Mouse (Mus musculus) v-Abl transformed pro-B cells (cell line): ENCODE results near the gene Tsga10.
"Not testable (repeated sequence)": the region's sequence is repeated elsewhere in the genome, so short reads cannot be mapped to it uniquely, and the experiment has no call there.

Source experiments
- in situ Hi-C, 2 experiments: fragments of 400-800 bp; cut with MboI; formaldehyde crosslinking; loops; one replicate each; pipeline ENCODE4 v1.15.1; 2025; ENCODE audit not compliant: unreplicated experiment in 2 of 2

Gene Tsga10

DNA sequence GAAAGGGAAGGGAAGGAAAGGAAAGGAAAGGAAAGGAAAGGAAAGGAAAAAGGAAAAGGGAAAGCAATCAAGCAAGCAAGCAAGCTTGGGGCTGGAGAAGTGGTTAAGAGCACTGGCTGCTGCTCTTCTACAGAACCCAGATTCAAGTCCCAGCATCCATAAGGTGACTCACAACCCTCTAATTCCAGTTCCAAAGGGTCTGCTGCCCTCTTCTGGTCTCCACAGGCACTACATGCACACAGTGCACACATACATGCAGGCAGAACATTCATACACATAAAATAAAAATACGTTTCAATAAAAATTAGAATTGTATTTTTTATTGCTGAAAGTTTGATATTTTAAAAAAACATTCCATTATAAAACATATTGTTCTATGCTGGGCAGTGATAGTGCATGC is 827 bp upstream of the Tsga10 start:
- in situ Hi-C loops, result loop anchor here (5.0 to 25.0 kb wide), 6 partner anchors 192 to 1155 kb away; partner anchors contain the start of genes 4933424G06Rik (in 1 of the 2) and Actr1b (in 1 of the 2)

DNA sequence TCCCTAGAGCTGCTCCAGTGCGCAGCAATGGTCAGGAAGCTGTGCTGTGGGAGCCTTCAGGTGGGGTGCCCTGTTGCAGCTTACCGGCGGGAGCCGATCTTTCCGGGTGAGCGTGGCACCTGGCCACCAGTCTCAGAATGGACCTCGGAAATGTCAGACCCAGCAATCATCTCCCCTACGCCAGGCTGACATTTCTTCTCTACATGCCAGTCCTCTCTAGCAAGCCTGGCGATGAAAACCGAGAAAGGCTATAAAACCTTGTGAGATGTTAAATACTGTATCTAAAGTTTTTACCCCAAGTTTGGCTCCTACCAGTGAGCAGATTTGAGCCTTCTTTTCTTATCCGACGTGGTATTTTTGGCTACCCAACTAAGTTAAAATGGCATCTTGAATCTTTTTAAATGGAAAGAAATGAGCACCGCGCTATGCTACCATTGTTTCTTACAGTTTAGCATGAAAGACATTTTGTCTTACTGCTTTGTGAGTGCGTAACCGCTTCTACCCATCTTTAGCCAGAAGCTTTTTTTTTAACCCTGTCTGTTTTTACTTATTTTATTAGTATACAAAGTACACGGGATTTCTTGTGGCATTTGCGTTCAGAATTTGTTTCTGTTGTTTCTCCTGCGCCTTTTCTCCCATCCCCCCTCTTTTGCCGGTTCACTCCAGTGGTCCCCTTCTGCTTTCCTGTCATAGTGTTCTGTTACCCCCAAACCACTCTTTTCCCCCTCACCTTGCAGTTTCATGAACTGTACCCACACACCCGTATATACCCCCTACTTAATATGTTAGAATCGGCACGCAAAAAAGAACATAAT is 621 bp downstream of the Tsga10 start:
- in situ Hi-C loops, result loop anchor here (5.0 to 25.0 kb wide), 6 partner anchors 191 to 1153 kb away; partner anchors contain the start of genes 4933424G06Rik (in 1 of the 2) and Actr1b (in 1 of the 2)

DNA sequence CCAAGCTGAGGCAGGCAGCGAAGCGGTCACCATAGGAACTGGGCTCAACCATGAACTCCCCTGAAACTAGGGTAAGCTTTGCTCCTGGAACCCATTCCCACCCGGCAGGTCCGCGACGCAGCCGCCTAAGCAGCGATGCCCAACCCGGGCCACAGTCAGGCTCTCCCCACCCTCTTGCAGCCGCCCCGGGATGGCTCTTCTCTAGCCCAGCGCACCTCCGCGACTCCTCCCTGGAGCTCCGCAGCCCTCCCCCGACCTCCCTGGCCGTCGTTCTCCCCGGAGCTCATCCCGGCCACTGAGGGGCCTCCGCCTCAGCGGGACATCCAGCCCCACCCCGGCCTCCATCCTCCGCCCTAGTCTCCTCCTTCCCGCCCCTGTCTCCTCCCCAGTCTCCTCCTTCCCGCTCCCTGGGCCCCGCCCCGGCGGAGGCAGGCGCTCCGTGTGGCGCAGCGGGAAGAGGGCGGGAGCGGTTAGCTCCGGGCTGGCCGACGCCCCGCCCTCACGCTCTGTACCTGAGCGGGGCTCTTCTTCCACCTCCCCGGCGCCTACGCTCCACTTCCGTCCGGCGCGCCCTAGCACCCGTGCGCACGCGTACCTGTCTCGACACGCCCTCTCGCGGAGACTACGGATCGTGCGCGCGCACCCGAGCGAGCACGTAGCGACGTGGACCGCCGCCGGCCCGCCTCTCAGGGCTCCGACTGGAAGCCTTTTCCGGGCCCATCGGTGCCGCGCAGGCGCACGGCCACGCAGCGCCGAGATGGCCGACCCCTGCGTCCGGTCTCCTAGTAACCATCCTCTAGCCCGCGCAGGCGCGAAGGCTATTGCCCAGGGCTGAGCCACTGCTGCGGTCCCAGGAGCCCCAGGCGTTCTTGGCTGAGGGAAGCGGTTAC is 1.5 kb downstream of the Tsga10 start:
- in situ Hi-C loops, result loop anchor here (5.0 to 25.0 kb wide), 7 partner anchors 182 to 1152 kb away; partner anchors contain the start of genes 4933424G06Rik (in 1 of the 2) and Actr1b (in 1 of the 2)

DNA sequence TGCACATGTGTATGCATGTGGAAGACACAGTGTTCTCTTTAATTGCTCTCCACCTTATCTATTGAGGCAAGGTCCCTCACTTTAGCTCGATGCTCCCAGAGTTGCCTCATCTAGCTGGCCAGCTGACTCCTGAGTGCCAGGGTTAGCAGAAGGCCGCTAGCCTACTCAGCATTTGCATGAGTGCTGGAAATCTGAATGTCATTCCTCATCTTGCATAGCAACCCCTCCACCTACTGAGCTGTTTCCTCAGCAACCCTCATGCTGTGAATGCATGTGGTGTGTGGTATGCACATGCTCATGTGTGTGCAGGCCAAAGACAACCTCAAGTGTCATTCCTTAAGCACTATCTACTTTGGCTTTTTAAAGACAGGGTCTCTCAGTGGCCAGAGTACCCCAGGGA is 15.5 kb downstream of the Tsga10 start:
- in situ Hi-C loops, result loop anchor here (25.0 kb wide), 3 partner anchors 388 to 1138 kb away; partner anchors contain the start of genes 4933424G06Rik (in 1 of the 2) and Actr1b (in 1 of the 2)

DNA sequence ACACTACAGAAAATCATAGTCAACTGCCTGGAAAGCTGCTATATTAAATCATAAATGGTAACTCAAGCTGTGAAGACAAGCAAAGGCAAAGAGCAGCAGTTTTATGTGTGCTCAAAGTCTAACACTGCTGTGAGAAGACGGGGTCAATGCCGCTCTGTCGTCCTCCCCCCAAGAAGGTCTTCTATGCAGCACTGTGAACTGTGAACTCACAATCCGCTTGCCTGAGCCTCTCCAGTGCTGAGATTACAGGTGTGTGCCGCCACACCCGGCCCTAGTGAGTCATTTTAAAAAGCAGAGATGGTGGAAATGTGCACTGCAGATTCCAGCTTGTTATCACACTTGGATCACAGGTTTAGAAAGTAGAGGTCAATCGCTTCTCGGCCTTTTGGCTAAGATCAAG is 19.4 kb downstream of the Tsga10 start:
- in situ Hi-C loops, result no loop called here

DNA sequence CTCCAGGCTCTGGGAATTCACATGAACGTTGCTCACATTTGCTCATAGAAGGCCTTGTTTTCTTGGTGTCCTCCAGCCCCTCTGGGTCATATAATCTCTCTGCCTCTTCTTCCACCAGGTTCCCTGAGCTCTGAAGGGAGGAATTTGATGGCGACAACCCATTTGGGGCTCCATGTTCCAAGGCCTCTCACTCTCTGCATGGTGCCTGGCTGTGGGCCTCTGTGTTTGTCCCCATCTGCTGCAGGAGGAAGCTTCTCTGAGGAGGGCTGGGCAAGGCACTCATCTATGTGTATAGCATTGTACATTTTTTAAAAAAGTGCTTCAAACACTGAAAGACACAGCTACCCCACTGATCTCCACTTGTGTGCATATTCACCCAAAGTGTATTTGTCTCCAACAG is 34.5 kb downstream of the Tsga10 start:
- in situ Hi-C loops, result no loop called here

DNA sequence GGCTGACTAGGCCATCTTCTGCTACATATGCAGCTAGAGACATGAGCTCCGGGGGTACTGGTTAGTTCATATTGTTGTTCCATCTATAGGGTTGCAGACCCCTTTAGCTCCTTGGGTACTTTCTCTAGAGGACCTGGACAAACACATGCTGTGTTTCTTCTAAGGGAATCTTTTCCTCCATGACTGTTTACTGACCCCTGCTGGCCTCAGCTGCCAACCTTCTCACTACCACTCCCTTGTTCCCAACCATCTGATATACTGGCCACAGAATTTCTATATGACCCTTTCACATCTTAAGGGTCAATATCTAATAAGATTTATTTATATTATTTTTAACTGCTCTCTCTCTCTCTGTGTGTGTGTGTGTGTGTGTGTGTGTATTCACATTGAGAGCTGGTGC is 63.9 kb downstream of the Tsga10 start:
- in situ Hi-C loops, result not testable (repeated sequence)

DNA sequence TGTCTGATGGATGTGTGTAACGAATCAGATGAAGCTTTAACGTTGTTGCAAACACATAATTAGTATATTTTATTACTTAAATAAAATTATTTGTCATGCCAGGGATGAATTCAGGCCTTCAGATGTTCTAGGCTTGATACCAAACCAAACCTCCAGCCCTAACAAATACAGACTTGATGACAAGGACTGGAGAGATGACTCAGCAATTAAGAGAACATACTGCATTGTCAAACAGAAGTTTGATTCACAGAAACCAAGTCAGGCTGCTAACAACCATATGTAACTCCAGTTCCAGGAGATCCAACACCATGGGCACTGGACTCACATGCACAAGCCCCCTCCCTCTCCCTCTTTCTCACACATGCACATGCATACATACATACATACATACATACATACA is 65.9 kb downstream of the Tsga10 start:
- in situ Hi-C loops, result no loop called here

DNA sequence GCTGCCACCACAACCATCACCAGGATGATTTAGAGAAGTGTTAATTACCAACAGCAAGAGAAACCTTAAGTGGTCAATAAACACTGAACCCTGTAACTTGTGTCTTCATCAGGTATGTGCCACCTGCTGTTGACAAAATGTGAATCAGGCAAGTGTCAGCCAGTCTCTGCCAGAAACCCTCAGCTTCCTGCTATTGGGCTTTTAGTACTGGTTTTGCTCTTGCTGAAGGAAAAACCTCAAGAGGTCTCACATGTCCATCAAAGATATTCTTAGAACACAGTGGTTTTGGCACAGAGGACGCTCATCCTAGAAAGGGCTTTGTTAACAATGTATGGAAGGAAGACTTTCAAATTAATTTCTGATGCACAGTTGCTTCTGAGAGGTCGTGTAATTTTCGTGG is 66.7 kb downstream of the Tsga10 start:
- in situ Hi-C loops, result no loop called here

DNA sequence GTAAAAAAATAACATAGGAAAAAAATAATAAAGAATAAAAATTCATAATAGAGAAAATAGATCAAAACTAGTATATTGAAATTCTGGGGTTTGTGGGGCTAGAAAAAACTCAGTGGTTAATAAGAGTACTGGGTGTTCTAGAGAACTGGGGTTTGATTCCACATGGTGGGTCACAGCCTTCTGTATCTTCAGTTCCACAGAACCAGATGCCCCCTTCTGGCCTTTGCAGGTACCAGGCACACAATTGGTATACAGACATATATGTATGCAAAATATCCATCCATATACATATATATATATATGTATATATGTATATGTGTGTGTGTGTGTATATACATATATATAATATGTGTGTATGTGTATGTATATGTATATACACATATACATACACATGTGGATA is 106.8 kb downstream of the Tsga10 start:
- in situ Hi-C loops, result no loop called here

DNA sequence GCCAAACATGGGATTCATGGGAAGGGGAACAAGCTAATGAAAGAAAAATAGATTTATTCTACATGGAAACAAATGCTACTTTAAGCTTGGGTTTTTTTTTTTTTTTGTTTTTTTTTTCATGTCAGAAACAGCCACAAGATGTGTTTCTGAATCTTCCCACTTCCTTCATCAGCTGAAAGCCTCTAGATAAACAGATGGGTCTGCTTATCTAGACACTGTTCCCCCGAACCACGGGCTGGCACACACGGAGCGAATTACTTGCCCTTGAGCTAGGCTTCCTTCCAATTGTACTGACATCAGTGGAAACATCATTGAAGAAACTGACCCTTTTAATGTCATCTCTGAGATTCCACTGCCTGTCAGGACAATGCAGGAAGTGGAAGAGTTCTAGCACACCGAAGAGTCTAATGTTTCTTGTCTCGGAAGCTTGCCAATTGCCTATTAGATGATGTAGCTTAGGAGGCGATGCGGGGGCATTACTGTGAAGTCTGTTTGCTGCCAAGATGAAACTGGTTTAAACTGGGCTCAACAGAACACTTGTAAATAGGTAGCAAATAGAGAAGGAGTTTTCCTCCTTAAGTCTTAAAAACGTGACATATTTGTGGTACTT is 121.5 kb downstream of the Tsga10 start:
- in situ Hi-C loops, result no loop called here

DNA sequence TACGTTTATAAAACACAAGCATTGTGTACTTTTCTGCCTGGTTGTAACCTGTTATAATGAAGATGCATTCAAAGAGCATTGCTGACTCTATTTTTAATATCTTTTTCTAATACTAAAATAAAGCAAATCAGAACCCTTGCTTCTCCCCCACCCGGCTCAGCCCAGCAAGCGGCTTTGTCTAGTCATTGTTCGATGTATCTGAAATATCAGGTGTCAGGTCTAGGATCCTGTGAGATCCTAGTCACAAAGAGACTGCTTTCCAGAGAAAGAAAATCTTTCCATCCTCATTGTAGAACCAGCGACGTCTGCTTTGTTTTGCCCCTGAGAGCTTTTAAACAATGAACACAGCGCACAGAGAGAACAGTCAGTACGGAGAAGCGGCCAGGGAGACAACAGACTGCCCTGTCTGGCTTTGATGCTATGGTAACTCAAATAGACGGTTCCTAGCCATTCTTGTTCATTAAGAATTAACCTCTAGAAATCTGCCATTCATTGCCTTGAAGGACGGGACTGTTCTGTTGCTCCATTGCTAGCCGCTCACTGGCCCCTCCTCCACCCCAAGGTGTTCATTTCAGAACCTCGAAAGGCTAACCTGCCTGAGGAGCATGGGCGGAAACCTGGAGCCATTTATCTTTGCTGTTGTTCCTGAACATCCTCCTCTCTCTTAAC is 123.5 kb downstream of the Tsga10 start:
- in situ Hi-C loops, result no loop called here

DNA sequence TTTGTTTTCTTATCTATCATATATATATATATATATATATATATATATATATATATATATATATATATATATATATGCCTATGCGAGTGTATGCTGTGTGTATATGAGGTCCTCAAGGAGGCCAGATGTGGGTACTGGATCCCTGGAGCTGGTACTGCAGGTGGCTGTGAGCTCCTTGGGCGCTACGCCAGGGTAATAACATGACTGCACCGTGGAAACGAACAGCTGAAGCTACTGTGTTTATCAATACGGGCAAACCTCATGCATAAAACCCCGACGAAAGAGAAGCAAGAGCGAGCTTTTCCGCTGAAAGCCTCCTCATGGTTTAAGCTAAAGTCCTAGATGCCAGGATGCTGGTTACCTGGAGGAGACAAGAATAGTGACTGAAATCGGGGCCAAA is 124.1 kb downstream of the Tsga10 start:
- in situ Hi-C loops, result no loop called here

DNA sequence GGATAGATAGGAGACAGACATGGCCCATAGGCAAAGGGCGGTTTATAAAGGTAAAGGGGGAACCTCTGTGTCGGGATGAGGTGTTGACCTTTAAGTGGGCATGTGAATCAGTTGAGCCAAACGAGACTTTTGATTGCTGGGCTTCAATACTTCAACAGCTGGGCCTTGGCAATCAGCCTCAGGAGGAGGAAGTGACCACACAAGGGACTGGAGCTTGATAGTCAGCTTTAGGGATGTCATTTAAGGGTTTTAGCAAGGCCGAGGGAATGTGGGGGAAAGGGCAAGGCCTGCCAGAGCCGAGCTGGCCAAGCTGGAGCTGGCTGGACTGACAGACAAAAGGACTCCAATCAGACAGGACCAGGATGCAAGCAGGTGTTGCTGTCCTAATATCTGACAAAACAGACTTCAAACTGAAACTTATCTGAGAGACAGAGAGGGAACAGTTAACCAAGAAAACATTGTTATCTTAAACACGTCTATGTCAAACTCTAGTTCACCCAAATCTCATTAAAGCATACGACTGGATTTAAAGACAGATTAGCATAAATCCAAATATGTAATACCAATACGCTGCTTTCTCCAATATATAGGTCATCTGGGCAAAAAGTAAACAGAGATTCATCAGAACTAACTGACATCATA is 125.9 kb downstream of the Tsga10 start:
- in situ Hi-C loops, result no loop called here

DNA sequence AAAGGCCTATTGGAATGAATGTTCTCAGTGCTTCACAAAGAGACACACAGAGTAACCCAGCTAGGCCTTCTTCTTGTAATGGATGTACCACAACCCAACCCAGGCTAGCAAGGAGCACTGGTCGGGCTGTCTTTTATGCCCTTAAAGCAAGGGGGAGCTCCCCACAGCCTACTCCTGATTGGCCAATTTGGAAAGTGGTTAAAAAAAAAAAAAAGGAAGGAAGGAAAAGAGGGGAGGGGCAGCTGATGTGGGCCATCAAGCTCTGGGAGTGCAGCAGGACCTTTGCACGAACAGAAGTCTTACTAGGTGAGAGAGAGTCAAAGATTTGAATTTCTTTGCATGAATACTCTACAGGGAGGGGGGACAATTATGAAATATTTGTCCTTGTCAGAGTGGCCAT is 127.3 kb downstream of the Tsga10 start:
- in situ Hi-C loops, result no loop called here

DNA sequence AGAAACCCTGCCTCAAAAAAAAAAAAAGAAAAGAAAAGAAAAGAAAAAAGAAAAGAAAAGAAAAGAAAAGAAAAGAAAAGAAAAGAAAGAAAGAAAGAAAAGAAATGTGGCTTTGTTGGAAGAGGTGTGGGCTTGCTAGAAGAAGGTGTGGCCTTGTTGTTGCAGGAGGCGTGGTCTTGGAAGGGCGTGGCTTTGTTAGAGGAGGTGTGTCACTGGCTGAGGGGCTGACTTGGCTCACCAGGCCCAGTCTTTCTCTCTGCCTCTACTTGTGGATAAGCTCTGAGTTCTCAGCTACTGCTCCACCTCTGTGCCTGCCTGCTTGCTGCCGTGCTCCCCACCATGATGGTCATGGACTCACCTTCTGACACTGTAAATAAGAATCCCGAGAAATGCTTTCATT is 129.2 kb downstream of the Tsga10 start:
- in situ Hi-C loops, result no loop called here

DNA sequence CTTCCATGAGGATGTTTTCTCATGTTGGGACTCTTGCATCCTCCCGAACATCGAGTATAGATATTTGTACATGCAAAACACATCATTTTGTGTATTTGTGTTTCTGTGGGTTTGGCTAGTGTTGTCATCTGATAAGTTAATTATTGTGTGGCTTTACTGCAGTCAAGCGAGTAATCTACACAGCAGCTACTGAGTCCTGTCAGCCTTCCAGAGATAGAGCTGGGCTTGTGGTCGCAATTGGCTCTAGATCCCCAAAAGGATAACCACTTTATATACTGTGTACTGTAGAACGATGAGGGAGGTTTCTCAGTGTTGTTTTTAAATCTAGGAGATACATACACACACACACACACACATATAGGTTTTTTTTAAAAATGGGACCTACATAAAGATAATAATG is 130.3 kb downstream of the Tsga10 start:
- in situ Hi-C loops, result no loop called here

DNA sequence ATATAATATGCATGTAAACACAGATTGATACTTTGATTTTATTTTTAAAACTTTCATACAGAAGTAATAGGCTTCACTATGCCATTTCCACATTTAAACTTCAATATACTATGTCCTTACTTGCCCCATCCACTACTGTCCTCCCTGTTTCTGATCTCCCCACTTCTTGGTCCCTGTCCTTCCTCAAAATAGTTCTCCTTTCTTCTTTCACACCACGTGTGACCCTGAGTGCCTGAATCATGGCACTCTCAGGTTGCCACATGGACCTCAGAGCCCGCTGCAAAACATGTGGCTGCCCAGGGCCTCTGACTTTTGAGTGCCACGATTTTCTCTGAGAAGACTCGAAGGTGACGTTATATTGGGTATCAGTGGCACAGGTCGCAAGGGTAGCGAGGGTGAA is 131.4 kb downstream of the Tsga10 start:
- in situ Hi-C loops, result no loop called here

DNA sequence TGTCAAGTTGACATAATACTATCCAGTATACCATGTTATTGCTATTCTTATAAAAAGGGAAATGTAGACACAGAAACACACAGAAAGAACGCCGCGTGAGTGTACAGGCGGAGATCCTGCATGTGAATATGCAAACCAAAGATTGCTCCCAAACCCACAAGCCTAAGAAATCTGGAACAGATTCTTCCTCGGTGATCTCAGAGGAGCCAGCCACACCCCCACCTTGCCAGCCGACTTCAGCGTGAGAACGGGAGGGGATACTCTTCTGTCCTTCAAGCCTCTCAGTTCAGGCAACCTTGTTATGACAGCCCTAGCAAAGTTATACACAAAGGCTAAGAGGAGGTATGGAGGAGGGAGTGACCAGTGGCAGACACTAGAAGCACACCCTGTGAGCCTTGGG is 136.9 kb downstream of the Tsga10 start:
- in situ Hi-C loops, result no loop called here

DNA sequence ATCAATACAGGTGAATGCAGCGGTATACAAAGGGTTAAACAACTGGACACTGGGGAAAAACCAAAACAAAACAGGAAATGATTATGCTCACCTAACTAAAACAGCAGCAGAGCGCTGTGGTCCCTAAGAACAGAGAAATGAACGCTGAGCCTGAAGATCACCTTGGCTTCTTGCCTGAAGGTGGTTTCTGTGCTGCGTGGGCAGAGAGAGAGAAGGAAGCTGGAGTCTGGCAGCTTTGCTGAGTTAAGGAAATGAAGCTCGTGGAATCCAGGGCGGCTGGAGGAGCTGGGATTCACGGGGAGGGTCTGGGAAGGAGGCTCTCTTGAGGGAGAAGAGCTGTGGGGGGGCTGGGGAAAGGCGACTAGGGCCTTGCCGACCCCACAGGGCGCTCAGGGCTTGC is 138.2 kb downstream of the Tsga10 start:
- in situ Hi-C loops, result no loop called here
